Mouse (Mus musculus): ENCODE data around the gene Dhx9.
A peak's percentile ranks its signal among the peaks of the same experiment; 100 is the strongest.
"Not testable (repeated sequence)": the region's sequence is repeated elsewhere in the genome, so short reads cannot be mapped to it uniquely, and the experiment has no call there.

The Dhx9 gene

DNA sequence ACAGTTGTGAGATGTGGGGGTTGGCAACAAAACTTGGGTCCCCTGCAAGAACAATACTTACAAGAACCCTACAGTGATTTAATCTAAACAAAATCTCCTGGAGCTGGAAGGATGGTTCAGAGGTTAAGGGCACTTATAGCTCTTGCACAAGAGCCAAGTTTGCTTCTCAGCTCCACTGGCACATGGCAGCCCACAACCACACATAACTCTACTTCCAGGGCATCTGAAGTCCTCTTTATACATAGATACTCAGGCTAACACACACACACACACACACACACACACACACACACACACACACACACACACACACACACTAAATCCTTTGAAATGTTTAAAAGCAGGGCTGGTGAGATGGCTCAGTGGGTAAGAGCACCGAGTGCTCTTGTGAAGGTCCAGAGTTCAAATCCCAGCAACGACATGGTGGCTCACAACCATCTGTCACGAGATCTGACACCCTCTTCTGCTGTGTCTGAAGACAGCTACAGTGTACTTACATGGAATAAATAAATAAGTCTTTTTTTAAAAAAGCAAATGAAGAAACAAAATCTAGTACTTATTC, 71.1 kb downstream of the Dhx9 start:
- DNase-seq (ENCODE audit: low read depth) = not testable (repeated sequence)

DNA sequence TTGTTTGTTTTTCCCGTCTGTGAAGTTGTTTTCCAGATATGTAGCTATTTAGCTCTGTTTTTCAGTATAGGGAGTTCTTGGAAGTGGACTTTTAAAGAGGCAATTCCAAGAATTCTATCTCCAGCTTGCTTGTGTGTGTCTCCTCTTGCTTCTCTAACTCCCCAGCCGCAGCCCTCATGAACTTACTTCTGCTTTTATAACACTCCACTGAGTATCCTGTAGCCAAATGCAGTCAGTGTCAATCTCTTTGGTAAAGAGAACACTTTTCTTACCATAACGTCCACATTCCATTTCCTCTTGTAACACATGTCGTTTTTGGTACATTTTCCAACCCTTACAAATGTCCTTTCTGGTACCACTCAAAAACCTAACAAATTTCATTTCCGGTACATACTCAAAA, 71.7 kb downstream of the Dhx9 start:
- DNase-seq (ENCODE audit: low read depth) = not testable (repeated sequence)

DNA sequence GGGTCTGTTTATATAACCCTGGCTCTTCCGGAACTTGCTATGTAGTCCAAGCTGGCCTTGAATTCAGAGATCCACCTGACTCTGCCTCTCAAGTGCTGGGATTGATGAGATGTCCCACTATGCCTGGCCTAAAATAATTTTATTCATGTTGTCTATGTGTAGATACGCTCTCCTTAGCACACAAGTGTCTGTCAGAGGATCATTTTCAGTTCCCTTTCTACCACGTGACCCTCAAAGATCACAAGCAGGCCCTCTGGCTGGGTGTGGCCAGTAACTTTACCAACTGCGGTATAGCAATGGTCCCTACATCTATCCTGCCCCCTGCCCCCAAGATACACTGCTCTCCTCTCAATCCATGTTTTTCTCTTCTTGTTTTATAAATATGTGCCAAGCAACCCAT, 72.5 kb downstream of the Dhx9 start:
- DNase-seq (ENCODE audit: low read depth) = peak; percentile 40

DNA sequence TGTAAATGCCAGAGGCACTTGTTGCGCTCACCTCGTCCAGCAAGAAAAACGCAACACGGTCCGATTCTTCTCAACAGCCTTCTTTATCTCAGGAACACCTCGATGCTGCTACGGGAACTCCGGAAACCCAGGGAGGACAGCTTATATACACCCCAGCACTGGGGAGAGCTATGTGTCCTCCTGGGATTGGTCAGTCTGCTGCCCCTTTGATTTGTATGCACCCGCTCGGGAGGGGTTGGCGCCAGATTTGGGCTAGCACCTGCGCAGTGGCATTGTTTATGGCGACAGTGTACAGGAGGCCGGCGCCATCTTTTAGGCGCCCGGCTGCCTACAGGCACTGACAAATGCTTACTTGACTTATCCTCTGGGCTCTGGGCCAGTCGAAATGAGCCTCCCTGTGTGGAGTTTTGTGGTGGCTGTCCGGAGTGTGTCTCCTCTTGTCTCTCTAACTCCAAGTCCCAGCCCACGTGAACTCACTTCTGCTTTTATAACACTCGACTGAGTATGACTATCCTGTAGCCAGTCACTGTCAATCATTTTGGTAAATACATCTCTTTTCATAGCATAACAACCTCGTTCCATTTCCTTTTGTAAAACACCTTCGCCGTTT, 73.2 kb downstream of the Dhx9 start:
- not testable (repeated sequence) for DNase-seq (ENCODE audit: low read depth)

DNA sequence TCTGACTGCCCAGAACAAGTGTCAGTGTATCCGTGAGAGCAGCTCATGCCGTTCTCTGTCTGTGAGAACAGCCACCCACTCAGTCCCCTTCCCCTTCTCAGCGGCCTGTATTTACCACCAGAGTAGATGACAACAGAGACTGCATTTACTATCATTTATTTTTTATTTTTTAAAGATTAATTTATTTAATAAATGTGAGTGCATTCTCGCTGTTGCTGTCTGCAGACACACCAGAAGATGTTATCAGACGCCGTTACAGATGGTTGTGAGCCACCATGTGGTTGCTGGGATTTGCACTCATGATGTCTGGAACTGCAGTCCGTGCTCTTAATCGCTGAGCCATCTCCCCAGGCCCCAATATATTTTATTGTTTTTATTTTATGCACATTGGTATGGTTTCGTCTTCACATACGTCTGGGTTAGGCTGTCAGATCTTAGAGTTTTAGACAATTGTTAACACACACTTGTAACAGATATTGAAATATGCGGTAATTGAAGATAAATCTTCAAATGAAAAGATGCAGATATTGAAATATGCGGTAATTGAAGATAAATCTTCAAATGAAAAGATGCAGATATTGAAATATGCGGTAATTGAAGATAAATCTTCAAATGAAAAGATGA, 74.0 kb downstream of the Dhx9 start:
- DNase-seq (ENCODE audit: low read depth) = not testable (repeated sequence)

DNA sequence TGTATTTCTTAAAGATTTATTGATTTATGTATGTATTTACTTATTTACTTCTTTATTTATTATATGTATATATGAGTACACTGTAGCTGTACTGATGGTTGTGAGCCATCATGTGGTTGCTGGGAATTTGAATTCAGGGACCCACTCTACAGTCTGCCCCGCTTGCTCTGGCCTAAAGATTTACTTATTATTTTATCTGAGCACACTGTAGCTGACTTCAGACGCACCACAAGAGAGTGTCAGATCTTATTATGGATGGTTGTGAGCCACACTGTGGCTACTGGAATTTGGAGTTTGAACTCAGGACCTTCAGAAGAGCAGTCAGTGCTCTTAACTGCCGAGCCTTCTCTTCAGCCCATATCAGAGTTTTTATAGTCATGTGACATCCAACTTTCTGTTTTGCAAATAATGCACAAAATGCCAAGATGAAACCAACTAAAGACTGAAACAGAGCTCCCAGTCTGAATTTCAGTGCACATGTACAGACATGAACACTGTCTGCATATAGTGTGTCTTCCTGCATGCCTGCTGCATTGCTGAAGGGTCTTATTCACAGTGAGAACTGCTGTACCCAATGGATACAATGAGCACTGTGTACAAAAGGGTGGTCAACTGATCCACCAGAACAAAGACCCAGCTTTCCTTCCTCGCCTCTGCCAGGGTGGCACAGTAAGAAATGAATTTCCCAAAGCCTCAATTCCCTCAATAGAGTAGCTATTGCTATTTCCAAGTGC, 74.6 kb downstream of the Dhx9 start:
- not testable (repeated sequence) for DNase-seq (ENCODE audit: low read depth)

DNA sequence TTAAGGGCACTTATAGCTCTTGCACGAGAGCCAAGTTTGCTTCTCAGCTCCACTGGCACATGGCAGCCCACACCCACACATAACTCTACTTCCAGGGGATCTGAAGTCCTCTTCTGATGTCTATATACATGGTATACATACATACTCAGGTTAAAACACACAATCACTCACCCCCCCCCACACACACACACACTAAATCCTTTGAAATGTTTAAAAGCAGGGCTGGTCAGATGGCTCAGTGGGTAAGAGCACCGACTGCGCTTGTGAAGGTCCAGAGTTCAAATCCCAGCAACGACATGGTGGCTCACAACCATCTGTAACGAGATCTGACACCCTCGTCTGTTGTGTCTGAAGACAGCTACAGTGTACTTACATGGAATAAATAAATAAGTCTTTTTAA, 75.7 kb downstream of the Dhx9 start:
- no peak for DNase-seq (ENCODE audit: low read depth)

DNA sequence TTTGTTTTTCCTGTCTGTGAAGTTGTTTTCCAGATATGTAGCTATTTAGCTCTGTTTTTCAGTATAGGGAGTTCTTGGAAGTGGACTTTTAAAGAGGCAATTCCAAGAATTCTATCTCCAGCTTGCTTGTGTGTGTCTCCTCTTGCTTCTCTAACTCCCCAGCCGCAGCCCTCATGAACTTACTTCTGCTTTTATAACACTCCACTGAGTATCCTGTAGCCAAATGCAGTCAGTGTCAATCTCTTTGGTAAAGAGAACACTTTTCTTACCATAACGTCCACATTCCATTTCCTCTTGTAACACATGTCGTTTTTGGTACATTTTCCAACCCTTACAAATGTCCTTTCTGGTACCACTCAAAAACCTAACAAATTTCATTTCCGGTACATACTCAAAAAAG, 76.5 kb downstream of the Dhx9 start:
- not testable (repeated sequence) for DNase-seq (ENCODE audit: low read depth)

DNA sequence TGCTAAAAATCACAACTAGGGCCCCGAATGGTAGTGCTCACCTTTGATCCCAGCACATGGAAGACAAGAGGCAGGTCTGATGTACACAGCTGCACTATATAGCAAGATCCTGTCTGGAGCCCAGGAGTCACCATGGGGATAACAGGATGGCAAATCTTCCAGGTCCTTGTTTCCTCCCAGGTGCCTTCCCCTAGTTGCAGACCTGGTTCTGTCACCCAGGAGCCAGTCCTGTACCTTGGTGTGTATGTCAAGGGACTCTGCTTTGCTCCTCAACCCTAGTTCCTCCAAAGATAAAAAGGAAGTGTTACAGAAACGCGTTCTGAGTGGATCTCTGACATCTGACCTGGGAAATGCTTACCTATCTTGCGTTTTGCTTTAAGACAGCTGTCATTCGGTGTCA, 79.2 kb downstream of the Dhx9 start:
- DNase-seq (ENCODE audit: low read depth) = not testable (repeated sequence)

DNA sequence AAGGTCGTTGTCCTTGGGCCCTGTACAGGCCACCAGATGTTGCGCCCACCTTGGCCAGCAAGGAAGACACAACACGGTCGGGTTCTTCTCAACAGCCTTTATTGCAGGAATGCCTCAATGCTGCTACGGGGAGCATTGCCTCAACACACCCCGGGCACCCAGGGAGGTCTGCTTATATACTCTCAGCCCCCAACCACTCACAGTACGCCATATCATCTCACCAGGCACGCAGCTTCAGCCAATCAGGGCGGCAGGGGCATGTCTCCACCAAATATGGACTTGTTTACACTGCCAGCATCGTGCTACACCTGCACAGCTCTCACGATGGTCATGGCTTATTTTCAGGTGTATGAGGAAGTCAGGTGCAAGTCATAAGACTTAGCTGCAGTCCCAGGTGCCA, 79.8 kb downstream of the Dhx9 start:
- not testable (repeated sequence) for DNase-seq (ENCODE audit: low read depth)

All from c-Kit-positive CD71-negative TER-119-negative erythroid progenitor cells, embryonic 14.5 days (primary cell).